Mouse (Mus musculus): Measurements from ENCODE around the gene Slc35d2.

GRCm38 (mm10) chr13:64091006-64091405 is 38.2 kb downstream of the Slc35d2 start:
- no peak for TF ChIP-seq CTCF (IDR thresholded peaks at IDR 0.05; ENCODE audit: low read depth, low read length)
- TF ChIP-seq POLR2A (IDR thresholded peaks at IDR 0.05; ENCODE audit: insufficient read depth, low read length), result no peak
